Mouse (Mus musculus) bone marrow, adult 2 months (tissue): ENCODE data around the gene Mgat5. TPM values are rescaled to one million over a fixed set of nuclear protein-coding genes. Genes with fewer than 3 reads are reported as not detected.

Experiments used
- H3K27ac ChIP-seq: fragments of 200-500 bp; 2 replicates; pipeline ENCODE4 v1.5.1; 2012; ENCODE audit warnings: low read depth, mild to moderate bottlenecking, control low read depth, inconsistent platforms, low read length; ENCODE audit not compliant: control insufficient read depth, poor library complexity, insufficient read depth
- H3K4me1 ChIP-seq: fragments of 200-500 bp; 2 replicates; pipeline ENCODE4 v1.6.1; 2011; ENCODE audit warnings: low read length; ENCODE audit not compliant: control insufficient read depth, insufficient read depth
- H3K4me3 ChIP-seq: fragments of 200-500 bp; replicated peaks from 2 replicates; pipeline ENCODE3; 2011; ENCODE audit warnings: mild to moderate bottlenecking, low read depth, low read length, control low read depth; ENCODE audit not compliant: control insufficient read depth
- CTCF ChIP-seq: fragments of 200-500 bp; IDR thresholded peaks from 2 replicates; pipeline ENCODE4 v1.5.1; 2011; ENCODE audit warnings: low read length, control low read depth; ENCODE audit not compliant: control insufficient read depth, insufficient read depth
- POLR2A ChIP-seq: fragments of 200-500 bp; IDR thresholded peaks from 2 replicates; pipeline ENCODE4 v1.6.1; 2011; ENCODE audit warnings: low read depth, mild to moderate bottlenecking, control low read depth, low read length, borderline replicate concordance; ENCODE audit not compliant: control insufficient read depth
- WGBS: fragments of 180-500 bp; shearing (Covaris S2); methylation state at CpG from one replicate; pipeline ENCODE4 v1.1.7; 2018; 5-methylcytosine and 5-hydroxymethylcytosine counted together
- polyA plus RNA-seq: library from polyadenylated mRNA; stranded (reverse); fragments of >200 nt; gene quantifications from 2 replicates; pipeline ENCODE4 v1.2.4, GENCODE M21; 2011; ENCODE audit warnings: low replicate concordance; ENCODE audit not compliant: missing spikeins, insufficient read depth, insufficient read length

Mgat5 gene
- polyA plus RNA-seq, 1 experiment: 9.7 TPM

DNA sequence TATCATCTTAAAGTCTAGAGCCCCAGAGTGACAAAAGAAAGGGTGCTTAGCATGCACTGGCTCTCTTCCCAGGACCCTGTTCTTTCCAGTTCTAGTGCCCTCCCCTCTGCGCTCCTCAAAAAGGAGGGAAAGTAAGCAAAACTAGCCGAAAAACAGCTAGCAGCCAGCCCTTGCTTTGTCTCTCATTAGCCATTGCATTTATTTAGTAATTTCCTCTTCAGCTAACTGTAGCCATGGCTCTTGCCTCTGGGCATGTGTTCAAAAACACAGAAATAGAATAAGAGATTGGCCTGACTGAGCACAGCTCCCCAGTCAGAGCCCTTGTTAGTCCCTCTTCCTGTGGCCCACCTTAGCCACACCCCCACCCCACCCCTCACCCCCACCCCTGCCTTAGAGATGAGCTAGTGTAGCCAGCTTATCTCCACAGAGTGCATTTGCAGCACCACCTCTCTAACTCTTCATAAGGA, 204.2 kb downstream of the Mgat5 start:
- no peaks in the 10 kb centered on the region; the same call in 1 of the 2 replicates for H3K4me1 ChIP-seq
- WGBS: 39% methylated on average over 2 of the region's 2 CpGs
- no peak overlapping the region for H3K27ac ChIP-seq
- no peak for TF ChIP-seq CTCF
- no peak for TF ChIP-seq POLR2A
- H3K4me3 ChIP-seq: no peak overlapping the region

DNA sequence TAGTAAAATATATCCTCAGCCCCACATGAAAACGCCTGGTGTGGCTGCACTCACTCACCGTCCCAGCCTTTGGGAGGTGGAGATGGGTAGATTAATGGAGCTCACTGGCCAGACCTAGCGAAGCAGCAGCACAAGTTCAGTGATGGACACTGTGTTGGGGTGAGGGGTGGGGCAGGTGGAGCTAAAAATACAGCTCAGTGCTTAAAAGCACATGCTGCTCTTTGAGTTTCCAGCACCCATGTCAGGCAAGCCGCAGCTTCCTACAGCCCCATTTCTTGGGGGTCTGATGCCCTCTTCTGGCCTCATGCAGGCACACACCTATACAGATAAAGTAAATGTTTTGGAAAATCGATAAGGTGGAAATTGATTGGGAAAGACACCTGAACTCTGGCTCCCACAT, 204.7 kb downstream of the Mgat5 start:
- 66% methylated on average over 5 of the region's 5 CpGs for WGBS
- no peaks in the 10 kb centered on the region; the same call in 1 of the 2 replicates for H3K4me1 ChIP-seq
- H3K27ac ChIP-seq: no peak overlapping the region
- TF ChIP-seq POLR2A (no peak), CTCF (peak; percentile 61)
- H3K4me3 ChIP-seq: no peak overlapping the region

DNA sequence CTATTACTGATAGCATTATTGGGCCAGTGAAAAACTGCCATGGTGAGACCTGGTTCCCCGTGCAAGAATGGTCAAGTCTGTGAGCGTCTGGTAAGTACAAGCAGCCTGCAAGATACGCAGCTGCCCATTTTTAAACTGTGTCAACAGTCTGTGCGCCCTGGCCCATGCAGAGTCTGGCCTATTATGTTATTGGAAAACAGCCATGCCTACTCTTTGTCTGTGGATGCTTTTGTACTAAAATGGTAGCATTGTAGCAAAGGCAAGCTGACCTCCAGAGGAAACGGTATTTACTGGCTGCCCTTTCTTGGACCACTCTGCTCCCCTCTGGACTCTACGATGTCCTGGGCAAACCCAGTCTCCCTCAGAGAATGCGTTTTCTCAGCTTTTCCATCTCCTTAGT, 209.7 kb downstream of the Mgat5 start:
- H3K4me1 ChIP-seq: no peaks in the 10 kb centered on the region; the same call in 1 of the 2 replicates
- TF ChIP-seq CTCF (no peak), POLR2A (no peak)
- H3K27ac ChIP-seq: no peak overlapping the region
- no peak overlapping the region for H3K4me3 ChIP-seq
- WGBS: 90% methylated on average over 7 of the region's 7 CpGs

DNA sequence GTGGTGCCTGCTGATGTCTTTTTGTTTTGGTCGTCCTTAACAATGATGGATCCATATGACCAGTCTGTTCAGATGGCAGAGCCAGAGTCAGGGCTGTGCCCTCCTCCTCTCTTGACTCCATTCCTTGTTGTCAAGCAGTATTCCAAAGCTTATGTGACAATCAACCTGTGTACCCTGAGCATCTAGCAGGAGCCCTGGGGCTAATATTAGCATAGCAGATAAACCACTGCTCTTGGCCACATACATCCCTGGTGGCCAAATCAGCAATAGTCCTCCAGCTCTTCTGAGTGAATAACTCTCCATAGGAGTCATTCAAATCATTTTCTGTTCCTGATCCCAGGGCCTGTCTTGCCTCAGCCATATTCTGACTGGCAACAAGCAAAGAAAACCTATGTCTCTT, 211.1 kb downstream of the Mgat5 start:
- WGBS: 81% methylated on average over 1 of the region's 1 CpGs
- Histone ChIP-seq H3K27ac (no peak overlapping the region), H3K4me1 (no peaks in the 10 kb centered on the region; the same call in 1 of the 2 replicates), H3K4me3 (no peak overlapping the region)
- no peak for TF ChIP-seq POLR2A
- TF ChIP-seq CTCF: no peak

DNA sequence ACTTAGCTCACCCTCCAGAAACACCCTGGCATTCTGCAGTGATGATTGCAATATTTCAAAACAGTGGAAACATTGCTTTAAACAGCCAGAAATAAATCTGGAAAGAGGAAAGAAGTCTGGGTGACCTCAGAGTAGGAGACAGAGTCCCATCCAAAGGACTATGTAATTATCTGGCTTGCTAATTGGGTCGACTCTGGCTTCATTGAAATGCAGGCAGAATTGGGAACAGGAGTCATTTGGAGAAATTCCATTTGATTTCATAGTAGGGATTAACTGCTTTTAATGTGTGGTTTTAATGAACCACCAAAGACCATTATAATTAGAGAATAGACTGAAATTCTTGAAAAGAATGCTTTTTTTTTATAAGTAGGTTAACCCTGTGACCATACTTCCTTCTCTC, 212.2 kb downstream of the Mgat5 start:
- TF ChIP-seq CTCF: no peak
- no peak for TF ChIP-seq POLR2A
- H3K4me1 ChIP-seq: no peaks in the 10 kb centered on the region; the same call in 1 of the 2 replicates
- H3K4me3 ChIP-seq: no peak overlapping the region
- H3K27ac ChIP-seq: no peak overlapping the region
- WGBS: 73% methylated on average over 1 of the region's 1 CpGs

DNA sequence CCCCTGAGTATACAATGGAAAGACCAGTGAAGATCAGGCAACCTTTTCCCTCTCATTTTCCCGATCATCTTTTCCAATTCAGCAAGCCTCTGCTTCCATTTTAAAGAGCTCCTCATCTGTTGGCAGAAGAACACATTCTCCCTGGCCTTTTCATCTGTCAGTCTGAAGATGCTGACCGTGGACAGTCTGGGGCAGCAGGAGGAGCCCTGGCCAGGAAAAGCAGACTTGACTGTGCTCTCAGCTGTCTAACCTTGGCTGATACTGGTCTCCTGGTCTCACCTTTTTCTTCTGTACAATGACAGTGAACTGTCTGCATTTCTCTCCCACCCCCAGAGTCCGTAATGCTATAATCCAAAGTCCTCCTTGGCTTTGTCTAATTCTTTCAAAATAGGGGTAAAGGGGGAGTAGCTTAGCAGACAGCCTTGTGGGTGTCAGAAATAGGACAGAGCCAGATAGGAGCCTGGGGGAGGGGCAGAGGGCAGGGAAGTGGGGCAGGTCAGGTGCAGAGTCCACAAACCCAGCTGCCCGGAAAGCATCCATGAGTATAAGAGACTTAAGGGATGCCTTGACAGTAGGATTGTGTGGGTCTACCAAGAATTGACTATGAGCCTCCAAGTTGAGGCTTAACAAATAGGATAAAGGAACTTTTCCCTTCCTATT, 214.2 kb downstream of the Mgat5 start:
- Histone ChIP-seq H3K27ac (no peak overlapping the region), H3K4me1 (no peaks in the 10 kb centered on the region), H3K4me3 (no peak overlapping the region)
- TF ChIP-seq POLR2A (no peak), CTCF (no peak)
- 86% methylated on average over 4 of the region's 4 CpGs for WGBS

DNA sequence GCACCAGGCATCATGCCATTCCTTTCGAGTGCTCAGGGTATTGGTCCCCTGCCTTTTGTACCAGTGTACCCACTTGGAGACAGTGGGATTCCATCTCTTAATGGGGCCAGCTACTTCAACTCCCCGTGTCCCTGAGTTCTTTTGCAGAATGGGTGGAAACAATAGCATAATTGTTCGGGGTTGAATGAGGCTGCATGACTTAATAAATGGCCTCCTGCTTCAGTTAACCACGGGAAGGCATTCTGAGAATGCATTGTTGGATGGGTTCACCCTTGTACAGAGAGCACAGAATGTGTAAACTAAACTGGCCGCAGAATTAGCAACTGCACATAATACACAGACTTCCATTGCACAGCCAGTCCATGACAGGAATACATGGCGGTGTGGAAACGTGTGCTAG, 214.8 kb downstream of the Mgat5 start:
- H3K27ac ChIP-seq: no peak overlapping the region
- H3K4me1 ChIP-seq: no peaks in the 10 kb centered on the region
- TF ChIP-seq POLR2A: no peak
- TF ChIP-seq CTCF: no peak
- 81% methylated on average over 7 of the region's 7 CpGs for WGBS
- H3K4me3 ChIP-seq: no peak overlapping the region

DNA sequence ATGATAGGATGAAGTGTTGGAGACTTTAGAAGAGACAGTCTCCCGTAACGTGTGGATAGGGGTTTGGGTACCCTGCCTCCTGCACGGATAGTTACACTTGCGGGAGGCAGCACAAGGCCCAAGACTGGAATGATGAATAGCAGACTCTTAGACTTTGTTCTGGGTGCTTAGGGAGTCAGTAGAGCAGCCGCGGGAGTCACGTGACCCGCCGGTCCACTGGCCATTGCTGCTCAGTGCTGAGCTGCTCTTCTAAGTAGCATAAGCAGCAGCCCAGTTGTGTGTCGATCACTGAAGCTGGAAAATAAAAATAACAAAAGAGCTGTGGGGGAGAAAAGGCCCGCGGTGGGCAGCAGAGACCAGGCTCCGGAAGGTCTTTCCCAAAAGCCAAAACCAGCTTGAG, 215.6 kb downstream of the Mgat5 start:
- no peak overlapping the region for H3K27ac ChIP-seq
- TF ChIP-seq CTCF: no peak
- TF ChIP-seq POLR2A: no peak
- H3K4me1 ChIP-seq: no peaks in the 10 kb centered on the region
- 88% methylated on average over 13 of the region's 13 CpGs for WGBS
- no peak overlapping the region for H3K4me3 ChIP-seq
